Mouse (Mus musculus): Measurements from ENCODE around the gene Masp1.

- TF ChIP-seq CTCF (IDR thresholded peaks at IDR 0.05; ENCODE audit: low read depth, low read length) (no peak), POLR2A (IDR thresholded peaks at IDR 0.05; ENCODE audit: extremely low read depth, insufficient read depth, low read length) (no peak)
Measured at GRCm38 (mm10) chr16:23472046-23472445, 48.6 kb downstream of the Masp1 start.

Measured in liver, adult 2 months (tissue).